Comparison of ENCODE assay signal across 15 mouse cellular contexts in the genomic region with DNA sequence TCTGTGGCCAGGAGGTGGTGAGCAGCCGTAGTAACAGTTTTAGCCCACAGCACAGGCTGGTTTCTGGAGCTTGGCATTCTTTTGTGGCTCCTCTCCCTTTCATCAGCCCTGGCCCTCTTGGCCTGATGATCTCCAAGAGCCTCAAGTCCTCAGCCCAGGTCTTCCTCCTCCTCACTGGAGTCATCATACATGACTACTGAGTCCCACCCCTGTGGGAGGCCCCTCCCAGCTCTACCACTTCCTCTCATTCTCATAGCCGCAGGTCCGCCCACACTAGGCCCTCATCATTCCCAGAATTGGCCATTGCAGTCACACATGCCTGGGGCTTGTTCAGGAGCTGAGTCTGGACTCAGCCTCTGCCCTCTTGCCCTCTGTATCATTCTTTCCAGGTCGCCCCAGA. TPM values are rescaled to one million over a fixed set of nuclear protein-coding genes. Genes with fewer than 3 reads are reported as not detected.
DNase-seq lines count a peak whose midpoint lies in the region; ATAC-seq lines count a peak whose summit lies in the region.
"Had no signal": no experiment of that assay in that cellular context is flagged by ENCODE, and none has a peak within 500 bp of the region (broad histone marks: within the 10 kb centered on the region; RNA-seq: fewer than 3 reads in every experiment).

No protein-coding gene starts in this region.

- no peaks in the 10 kb centered on the region for H3K9me3 ChIP-seq in forebrain, embryonic 12.5 days
- no peaks in the 10 kb centered on the region for H3K9me3 ChIP-seq in forebrain, embryonic 13.5 days (replicated peaks)
- H3K9me3 ChIP-seq: embryonic facial prominence, embryonic 12.5 days; midbrain, embryonic 13.5 days; neural tube, embryonic 13.5 days had no signal

- ATAC-seq in granulocyte monocyte progenitor cell, adult 5-6 weeks (replicated peaks; ENCODE audit: poor library complexity, severe bottlenecking) = peak; percentile 80
- peak; percentile 86 for ATAC-seq in megakaryocyte progenitor cell, adult 5-6 weeks (replicated peaks; ENCODE audit: poor library complexity)
- ATAC-seq in forebrain, embryonic 12.5 days (ENCODE audit: low FRiP score) = no peak
- no peak for ATAC-seq in forebrain, embryonic 13.5 days
- ATAC-seq: intestine, postnatal 0 days; midbrain, embryonic 13.5 days had no signal

- H3K9ac ChIP-seq in forebrain, embryonic 12.5 days = no peak overlapping the region
- no peak overlapping the region for H3K9ac ChIP-seq in forebrain, embryonic 13.5 days
- H3K9ac ChIP-seq: embryonic facial prominence, embryonic 12.5 days; liver, embryonic 14.5 days; midbrain, embryonic 13.5 days; neural tube, embryonic 13.5 days had no signal

- no peak overlapping the region for H3K4me2 ChIP-seq in forebrain, embryonic 12.5 days
- H3K4me2 ChIP-seq in forebrain, embryonic 13.5 days = no peak overlapping the region
- H3K4me2 ChIP-seq: embryonic facial prominence, embryonic 12.5 days; midbrain, embryonic 13.5 days; neural tube, embryonic 13.5 days had no signal

- H3K4me1 ChIP-seq in forebrain, embryonic 12.5 days = no peaks in the 10 kb centered on the region
- no peaks in the 10 kb centered on the region for H3K4me1 ChIP-seq in forebrain, embryonic 13.5 days
- H3K4me1 ChIP-seq: embryonic facial prominence, embryonic 12.5 days; midbrain, embryonic 13.5 days; neural tube, embryonic 13.5 days had no signal

- whole genome bisulfite sequencing in forebrain, embryonic 12.5 days = 90% methylated on average over 4 of the region's 4 CpGs
- WGBS in forebrain, embryonic 13.5 days = 84% methylated on average over 4 of the region's 4 CpGs

- peak; percentile 45 to 58 for DNase-seq in lung, postnatal 4 days
- no peak for DNase-seq in lung, postnatal 14 days
- peak; percentile 82 for DNase-seq in thymus, postnatal 14 days
- no peak for DNase-seq in c-Kit-positive CD71-positive TER-119-positive erythroid progenitor cells, embryonic 14.5 days (ENCODE audit: low spot score)
- DNase-seq: cerebellum, adult 18-20 months; gastrocnemius, postnatal 14 days had no signal

- H3K36me3 ChIP-seq in forebrain, embryonic 12.5 days (replicated peaks) = no peaks in the 10 kb centered on the region
- H3K36me3 ChIP-seq in forebrain, embryonic 13.5 days (ENCODE audit: poor library complexity, severe bottlenecking) = no peaks in the 10 kb centered on the region
- H3K36me3 ChIP-seq: embryonic facial prominence, embryonic 12.5 days; midbrain, embryonic 13.5 days; neural tube, embryonic 13.5 days had no signal

- H3K27ac ChIP-seq in forebrain, embryonic 12.5 days = no peak overlapping the region
- H3K27ac ChIP-seq in forebrain, embryonic 13.5 days = no peak overlapping the region
- H3K27ac ChIP-seq: embryonic facial prominence, embryonic 12.5 days; liver, embryonic 14.5 days; midbrain, embryonic 13.5 days; neural tube, embryonic 13.5 days had no signal

- no peak overlapping the region for H3K4me3 ChIP-seq in forebrain, embryonic 12.5 days (replicated peaks)
- no peak overlapping the region for H3K4me3 ChIP-seq in forebrain, embryonic 13.5 days
- H3K4me3 ChIP-seq: embryonic facial prominence, embryonic 12.5 days; midbrain, embryonic 13.5 days; neural tube, embryonic 13.5 days had no signal

- H3K27me3 ChIP-seq in forebrain, embryonic 12.5 days = no peaks in the 10 kb centered on the region
- H3K27me3 ChIP-seq in forebrain, embryonic 13.5 days = no peaks in the 10 kb centered on the region
- H3K27me3 ChIP-seq: embryonic facial prominence, embryonic 12.5 days; midbrain, embryonic 13.5 days; neural tube, embryonic 13.5 days had no signal

RNA-seq across cellular contexts. Expression of a gene that starts 9.4 kb away (rescaled TPM):
- total RNA-seq in granulocyte monocyte progenitor cell, adult 5-6 weeks (2014; fragmentation: Nextera tagmentation) = 1.8 and 8.8 TPM in 2 replicates
- total RNA-seq in granulocyte monocyte progenitor cell, adult 5-6 weeks (2017) = 7.5 and 8.2 TPM in 2 replicates
- 2.7 and 4.3 TPM in 2 replicates for total RNA-seq in megakaryocyte progenitor cell, adult 5-6 weeks (2015)
- total RNA-seq in megakaryocyte progenitor cell, adult 5-6 weeks (2017) = 3.6 and 7.2 TPM in 2 replicates
- polyA plus RNA-seq in forebrain, embryonic 12.5 days (2016; fragmentation: Nextera tagmentation; extraction: Ambion mirVana) = 0.12 and 0.31 TPM in 2 replicates
- 0.24 and 0.26 TPM in 2 replicates for polyA plus RNA-seq in forebrain, embryonic 13.5 days (2015; fragmentation: Nextera tagmentation; extraction: Ambion mirVana)

RNA-seq across cellular contexts. Expression of a gene that starts 41.9 kb away (rescaled TPM):
- 13.4 and 13.6 TPM in 2 replicates for total RNA-seq in granulocyte monocyte progenitor cell, adult 5-6 weeks (2014; fragmentation: Nextera tagmentation)
- 17.2 and 22.6 TPM in 2 replicates for total RNA-seq in granulocyte monocyte progenitor cell, adult 5-6 weeks (2017)
- 10.5 and 12.0 TPM in 2 replicates for total RNA-seq in megakaryocyte progenitor cell, adult 5-6 weeks (2015)
- total RNA-seq in megakaryocyte progenitor cell, adult 5-6 weeks (2017) = 19.2 and 20.4 TPM in 2 replicates
- 3.4 and 3.5 TPM in 2 replicates for polyA plus RNA-seq in forebrain, embryonic 12.5 days (2016; fragmentation: Nextera tagmentation; extraction: Ambion mirVana)
- 1.8 and 2.0 TPM in 2 replicates for polyA plus RNA-seq in forebrain, embryonic 13.5 days (2015; fragmentation: Nextera tagmentation; extraction: Ambion mirVana)

Comparison
In these comparisons a context has a peak if more than half of its experiments do, and no peak if none do; other contexts are left out.
1. DNase-seq: peak in lung, postnatal 4 days (2 of 2) and thymus, postnatal 14 days (single experiment); none in lung, postnatal 14 days (single experiment) and c-Kit-positive CD71-positive TER-119-positive erythroid progenitor cells, embryonic 14.5 days (single experiment).
2. ATAC-seq: peak in granulocyte monocyte progenitor cell, adult 5-6 weeks (single experiment) and megakaryocyte progenitor cell, adult 5-6 weeks (single experiment); none in forebrain, embryonic 12.5 days (single experiment) and forebrain, embryonic 13.5 days (single experiment).